Mouse (Mus musculus): ENCODE measurements at regions not wholly inside any gene's neighbourhood (a gene's known extent, or its start where the extent isn't known, plus 50 kb on each side); places are given as distances from the start of the nearest gene placed in this dataset.

GRCm38 (mm10) chr12:54545821-54546608 is 110.4 kb downstream of the Sptssa start:
- peak; percentile 83 for TF ChIP-seq CTCF (IDR thresholded peaks at IDR 0.05)
- peak; percentile 69 for TF ChIP-seq EP300 (IDR thresholded peaks at IDR 0.05; ENCODE audit: insufficient read depth, low read depth, low read length)
